In genomic region chr19:60915236-60915635, GRCm38 (mm10) we compare ENCODE assay signal across 20 mouse cellular contexts. TPM values are rescaled to one million over a fixed set of nuclear protein-coding genes. Genes with fewer than 3 reads are reported as not detected.
DNase-seq lines count a peak whose midpoint lies in the region; ATAC-seq and TF ChIP-seq lines count a peak whose summit lies in the region.
"Had no signal": no experiment of that assay in that cellular context is flagged by ENCODE, and none has a peak within 500 bp of the region (broad histone marks: within the 10 kb centered on the region; RNA-seq: fewer than 3 reads in every experiment).

No protein-coding gene starts in this region.

- H3K27ac ChIP-seq in heart, adult 2 months: peak overlapping the region; percentile 40
- H3K27ac ChIP-seq in testis, adult 2 months (ENCODE audit: control insufficient read depth, insufficient read depth, low read depth, low read length): no peak overlapping the region
- peak overlapping the region; percentile 69 for H3K27ac ChIP-seq in heart, embryonic 13.5 days (replicated peaks)
- H3K27ac ChIP-seq: embryonic facial prominence, embryonic 12.5 days; forebrain, embryonic 15.5 days; hindbrain, postnatal 0 days; limb, embryonic 12.5 days; liver, embryonic 15.5 days; neural tube, embryonic 12.5 days had no signal

- ATAC-seq in heart, embryonic 13.5 days (ENCODE audit: extremely low read depth, insufficient number of reproducible peaks, low FRiP score, low TSS enrichment): no peak
- ATAC-seq: forebrain, embryonic 15.5 days; hindbrain, postnatal 0 days had no signal

- peak; percentile 31 to 37 for DNase-seq in heart, adult 2 months
- no peak for DNase-seq in heart, postnatal 14 days
- DNase-seq in testis, postnatal 10 days (ENCODE audit: low spot score): no peak
- DNase-seq in cerebellum, adult 11-12 months: no peak
- DNase-seq in thymus, adult 18-20 months: no peak
- DNase-seq: B cell, adult 2 months; cerebellum, adult 2 months; kidney, adult 11 months; kidney, postnatal 25 days; layer of hippocampus, adult 9-11 months; lung, postnatal 14 days; thymus, adult 2 months had no signal

- no peaks in the 10 kb centered on the region for H3K27me3 ChIP-seq in heart, adult 2 months (ENCODE audit: control insufficient read depth, insufficient read depth, low read length)
- H3K27me3 ChIP-seq in testis, adult 2 months (ENCODE audit: control insufficient read depth, insufficient read depth, low read length): no peaks in the 10 kb centered on the region
- H3K27me3 ChIP-seq in heart, embryonic 13.5 days (replicated peaks): no peaks in the 10 kb centered on the region
- H3K27me3 ChIP-seq: embryonic facial prominence, embryonic 12.5 days; forebrain, embryonic 15.5 days; limb, embryonic 12.5 days; liver, embryonic 15.5 days; neural tube, embryonic 12.5 days had no signal

- H3K4me2 ChIP-seq in heart, embryonic 13.5 days: peak overlapping the region; percentile 4; the same call in 1 of the 2 replicates
- H3K4me2 ChIP-seq: embryonic facial prominence, embryonic 12.5 days; forebrain, embryonic 15.5 days; limb, embryonic 12.5 days; liver, embryonic 15.5 days; neural tube, embryonic 12.5 days had no signal

- H3K4me3 ChIP-seq in heart, adult 2 months: no peak overlapping the region
- H3K4me3 ChIP-seq in testis, adult 2 months (ENCODE audit: control insufficient read depth, low read depth, low read length): peak overlapping the region; percentile 56
- no peak overlapping the region for H3K4me3 ChIP-seq in heart, embryonic 13.5 days
- H3K4me3 ChIP-seq: embryonic facial prominence, embryonic 12.5 days; forebrain, embryonic 15.5 days; limb, embryonic 12.5 days; liver, embryonic 15.5 days; neural tube, embryonic 12.5 days had no signal

- WGBS in heart, adult 2 months: 9% methylated on average over 4 of the region's 4 CpGs
- WGBS in heart, embryonic 13.5 days: 21% methylated on average over 4 of the region's 4 CpGs

- no peak for TF ChIP-seq CTCF in heart, adult 2 months (IDR thresholded peaks at IDR 0.05)
- TF ChIP-seq CTCF in testis, adult 2 months (IDR thresholded peaks at IDR 0.05; ENCODE audit: control insufficient read depth, insufficient read depth, insufficient replicate concordance, low read depth, low read length): no peak

- intact Hi-C loops in heart, adult 2 months (cut with DNase I): no loop called here
- intact Hi-C loops in heart, postnatal 14 days (cut with DNase I): no loop called here

- no peak for TF ChIP-seq POLR2A in heart, adult 2 months (IDR thresholded peaks at IDR 0.05; ENCODE audit: insufficient read depth, low read depth, low read length)
- TF ChIP-seq POLR2A in testis, adult 2 months (IDR thresholded peaks at IDR 0.05; ENCODE audit: control insufficient read depth, low read depth, low read length): no peak

- no peak for TF ChIP-seq EP300 in heart, adult 2 months (IDR thresholded peaks at IDR 0.05; ENCODE audit: insufficient read depth, low read depth, low read length)

- no peak overlapping the region; the same call in 1 of the 2 replicates for H3K9ac ChIP-seq in heart, adult 2 months (ENCODE audit: low read depth, low read length)
- no peak overlapping the region for H3K9ac ChIP-seq in heart, embryonic 13.5 days
- H3K9ac ChIP-seq: embryonic facial prominence, embryonic 12.5 days; forebrain, embryonic 15.5 days; limb, embryonic 12.5 days; liver, embryonic 15.5 days; neural tube, embryonic 12.5 days had no signal

- H3K36me3 ChIP-seq in heart, adult 2 months (ENCODE audit: control insufficient read depth, insufficient read depth, low read length): peaks cover 22% of the 10 kb centered on the region
- no peaks in the 10 kb centered on the region for H3K36me3 ChIP-seq in testis, adult 2 months (ENCODE audit: control insufficient read depth, insufficient read depth, low read length)
- H3K36me3 ChIP-seq in heart, embryonic 13.5 days: no peaks in the 10 kb centered on the region
- H3K36me3 ChIP-seq: embryonic facial prominence, embryonic 12.5 days; forebrain, embryonic 15.5 days; limb, embryonic 12.5 days; liver, embryonic 15.5 days; neural tube, embryonic 12.5 days had no signal

- peaks cover 9% of the 10 kb centered on the region for H3K4me1 ChIP-seq in heart, adult 2 months (ENCODE audit: control insufficient read depth, insufficient read depth, low read length)
- no peaks in the 10 kb centered on the region for H3K4me1 ChIP-seq in testis, adult 2 months (ENCODE audit: control insufficient read depth, insufficient read depth, low read length)
- H3K4me1 ChIP-seq in heart, embryonic 13.5 days: peaks cover 44% of the 10 kb centered on the region
- H3K4me1 ChIP-seq: embryonic facial prominence, embryonic 12.5 days; forebrain, embryonic 15.5 days; limb, embryonic 12.5 days; liver, embryonic 15.5 days; neural tube, embryonic 12.5 days had no signal

- H3K79me2 ChIP-seq in heart, adult 2 months (replicated peaks; ENCODE audit: control insufficient read depth, insufficient read depth, low read length): no peaks in the 10 kb centered on the region

- no peaks in the 10 kb centered on the region for H3K9me3 ChIP-seq in heart, embryonic 13.5 days
- H3K9me3 ChIP-seq: embryonic facial prominence, embryonic 12.5 days; forebrain, embryonic 15.5 days; limb, embryonic 12.5 days; liver, embryonic 15.5 days; neural tube, embryonic 12.5 days had no signal

RNA-seq across cellular contexts. Expression of gene Grk5, which starts 25.7 kb away (rescaled TPM):
- total RNA-seq in heart, adult 2 months (2021): 10 to 100 TPM; 25.1 to 32.4 TPM
- 4.1 and 9.3 TPM in 2 replicates for polyA plus RNA-seq in heart, adult 2 months (2012; rRNA removed)
- 10 to 100 TPM; 23.8 to 29.2 TPM for total RNA-seq in heart, postnatal 14 days (2021)
- 1.6 and 1.7 TPM in 2 replicates for polyA plus RNA-seq in testis, adult 2 months (2012; rRNA removed)
- polyA plus RNA-seq in heart, embryonic 13.5 days (2015; fragmentation: Nextera tagmentation; extraction: Ambion mirVana): 3.4 and 3.7 TPM in 2 replicates

RNA-seq across cellular contexts. Expression of gene Prdx3, which starts 40.9 kb away (rescaled TPM):
- total RNA-seq in heart, adult 2 months (2021): 100 to 1,000 TPM; 353 to 407 TPM
- 450 and 687 TPM in 2 replicates for polyA plus RNA-seq in heart, adult 2 months (2012; rRNA removed)
- total RNA-seq in heart, postnatal 14 days (2021): 100 to 1,000 TPM; 306 to 307 TPM
- polyA plus RNA-seq in testis, adult 2 months (2012; rRNA removed): 29.6 and 36.2 TPM in 2 replicates
- polyA plus RNA-seq in heart, embryonic 13.5 days (2015; fragmentation: Nextera tagmentation; extraction: Ambion mirVana): 159 and 171 TPM in 2 replicates

RNA-seq across cellular contexts. Expression of gene Sfxn4, which starts 54.0 kb away (rescaled TPM):
- 1 to 10 TPM; 6.9 to 8.7 TPM for total RNA-seq in heart, adult 2 months (2021)
- 2.1 and 5.4 TPM in 2 replicates for polyA plus RNA-seq in heart, adult 2 months (2012; rRNA removed)
- 1 to 10 TPM; 5.7 to 5.8 TPM for total RNA-seq in heart, postnatal 14 days (2021)
- polyA plus RNA-seq in testis, adult 2 months (2012; rRNA removed): 0.49 and 1.1 TPM in 2 replicates
- 6.9 and 7.2 TPM in 2 replicates for polyA plus RNA-seq in heart, embryonic 13.5 days (2015; fragmentation: Nextera tagmentation; extraction: Ambion mirVana)

Comparison
In these comparisons a context has a peak if more than half of its experiments do, and no peak if none do; other contexts are left out.
1. DNase-seq: peak in heart, adult 2 months (2 of 2); none in heart, postnatal 14 days (0 of 2), testis, postnatal 10 days (single experiment), cerebellum, adult 11-12 months (single experiment) and thymus, adult 18-20 months (0 of 2).